Mouse (Mus musculus) ES-E14 (cell line): ENCODE results near the gene Fmr1. TPM values are rescaled to one million over a fixed set of nuclear protein-coding genes. Genes with fewer than 3 reads are reported as not detected.

Source experiments
- DNase-seq: peaks from one replicate; pipeline ENCODE4 v3.0.0-alpha.2; 2013; ENCODE audit warnings: low read depth, low spot score
- H3K27ac ChIP-seq: 2 replicates; pipeline ENCODE4 v1.5.1; 2012; ENCODE audit warnings: low read depth, mild to moderate bottlenecking, low read length, moderate library complexity, mixed read lengths; ENCODE audit not compliant: poor library complexity, insufficient read depth, severe bottlenecking
- H3K36me3 ChIP-seq: 2 replicates; pipeline ENCODE4 v1.6.1; 2012; ENCODE audit warnings: mild to moderate bottlenecking, low read length, moderate library complexity, mixed read lengths; ENCODE audit not compliant: control insufficient read depth, poor library complexity, insufficient read depth, severe bottlenecking
- H3K4me1 ChIP-seq, 2 experiments: fragments of 150-350 bp in 1 of 2; sonication (generic) in 1 of 2; 2 replicates each; pipeline ENCODE4 v1.6.1; 2012; ENCODE audit warnings: low read length in 2 of 2, mild to moderate bottlenecking in 1 of 2, mixed read lengths in 1 of 2; ENCODE audit not compliant: control insufficient read depth in 2 of 2, insufficient read depth in 2 of 2, poor library complexity in 1 of 2
- H3K4me3 ChIP-seq, 2 experiments: fragments of 150-350 bp in 1 of 2; sonication (generic) in 1 of 2; 2 replicates each; pipeline ENCODE4 v1.5.1; 2012; ENCODE audit warnings: low read length in 2 of 2, low read depth in 1 of 2, mild to moderate bottlenecking in 1 of 2, mixed read lengths in 1 of 2; ENCODE audit not compliant: insufficient read depth in 1 of 2, poor library complexity in 1 of 2, severe bottlenecking in 1 of 2
- H3K9ac ChIP-seq: 2 replicates; pipeline ENCODE4 v1.6.1; 2012; ENCODE audit warnings: low read depth, mild to moderate bottlenecking, low read length, mixed read lengths; ENCODE audit not compliant: poor library complexity, insufficient read depth, severe bottlenecking
- H3K9me3 ChIP-seq: fragments of 150-350 bp; sonication (generic); 2 replicates; pipeline ENCODE4 v1.6.1; 2012; ENCODE audit warnings: low read depth, mild to moderate bottlenecking, low read length; ENCODE audit not compliant: control insufficient read depth, insufficient read depth
- CHD2 ChIP-seq: IDR thresholded peaks from 2 replicates; pipeline ENCODE4 v1.6.1; 2014; ENCODE audit warnings: mild to moderate bottlenecking, low read depth, low read length, inconsistent platforms
- ZC3H11A ChIP-seq: IDR thresholded peaks from 2 replicates; pipeline ENCODE4 v1.6.1; 2012; ENCODE audit warnings: low read depth, mild to moderate bottlenecking, inconsistent platforms, low read length, borderline replicate concordance
- ZNF384 ChIP-seq: IDR thresholded peaks from 2 replicates; pipeline ENCODE4 v1.6.1; 2012; ENCODE audit warnings: low read depth, low read length, inconsistent platforms
- in situ Hi-C, 2 experiments: fragments of 600-800 bp; cut with MboI; formaldehyde crosslinking; loops; one replicate each; pipeline ENCODE4 v1.15.1; 2025; ENCODE audit warnings: low sequenced_read_pairs in 2 of 2, inconsistent platforms in 1 of 2; ENCODE audit not compliant: unreplicated experiment in 2 of 2
- total RNA-seq: library from RNA; depleted of rRNA; stranded (reverse); fragments of 300-350 nt; gene quantifications from 2 replicates; pipeline ENCODE4 v1.2.3, GENCODE M21; 2012; rRNA removed

The Fmr1 gene
- total RNA-seq, 1 experiment, result 38.5 TPM

DNA sequence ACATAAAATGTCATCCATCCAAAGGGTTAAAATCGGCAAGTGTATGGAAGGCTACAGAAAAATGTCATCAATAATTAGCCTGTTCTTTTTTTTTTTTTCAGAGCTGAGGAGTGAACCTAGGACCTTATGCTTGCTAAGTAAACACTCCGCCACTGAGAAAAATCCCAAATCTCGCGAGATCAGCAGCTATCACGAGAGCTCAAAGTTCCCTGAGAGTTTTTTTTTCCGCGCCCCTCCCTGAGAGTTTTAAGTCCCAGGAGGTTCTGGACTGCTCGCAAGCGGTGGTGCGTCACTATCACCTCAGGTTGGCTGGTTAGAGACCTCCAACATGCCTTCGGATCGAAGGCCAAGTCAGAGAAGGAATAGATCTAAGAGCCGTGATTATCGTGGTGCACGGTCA, 83.3 kb downstream of the Fmr1 start, which contains the start of gene Fmr1nb:
Fmr1nb (plus strand) TSS at position 234 of the 400 bp plus-strand sequence.
- TF ChIP-seq ZNF384, result peak; percentile 87
- no peak for TF ChIP-seq ZC3H11A
- TF ChIP-seq CHD2, result peak; percentile 98
- Histone ChIP-seq H3K4me3 (peak within 1 kb of the TSS; percentile 70 to 81), H3K36me3 (no peaks in the 10 kb centered on the region), H3K9me3 (no peaks in the 10 kb centered on the region), H3K9ac (peak within 1 kb of the TSS; percentile 95), H3K4me1 (no peaks in the 10 kb centered on the region), H3K27ac (0 out of 2 replicates have a peak within 1 kb of the TSS, but pooled peaks have one; percentile 45)
- in situ Hi-C loops, result no loop called here
- peak; percentile 36 for DNase-seq

Other genes starting within 250 kb of the Fmr1 start
- 115 and 147 TPM in 2 replicates for gene Fmr1nb, start 83.3 kb downstream of the Fmr1 start, total RNA-seq
- 0.79 and 1.2 TPM in 2 replicates for gene Gm14698, start 142.6 kb downstream of the Fmr1 start, total RNA-seq
- not detected in 2 replicates for gene Gm6812, start 214.5 kb downstream of the Fmr1 start, total RNA-seq